Mouse (Mus musculus): ENCODE measurements around the gene Fhl4.

GRCm38 (mm10) chr10:85146282-85146681 is 44.0 kb upstream of the Fhl4 start:
- TF ChIP-seq CTCF (IDR thresholded peaks at IDR 0.05) = no peak
- no peak for TF ChIP-seq EP300 (IDR thresholded peaks at IDR 0.05)
